Mouse (Mus musculus): Measurements from ENCODE around the gene Bbs5. TPM values are rescaled to one million over a fixed set of nuclear protein-coding genes. Genes with fewer than 3 reads are reported as not detected.
A peak's percentile ranks its signal among the peaks of the same experiment; 100 is the strongest.
"Not testable (repeated sequence)": the region's sequence is repeated elsewhere in the genome, so short reads cannot be mapped to it uniquely, and the experiment has no call there.

The Bbs5 gene
- total RNA-seq, 2 experiments from 2014 or later: 1.6 to 4.1 TPM

DNA sequence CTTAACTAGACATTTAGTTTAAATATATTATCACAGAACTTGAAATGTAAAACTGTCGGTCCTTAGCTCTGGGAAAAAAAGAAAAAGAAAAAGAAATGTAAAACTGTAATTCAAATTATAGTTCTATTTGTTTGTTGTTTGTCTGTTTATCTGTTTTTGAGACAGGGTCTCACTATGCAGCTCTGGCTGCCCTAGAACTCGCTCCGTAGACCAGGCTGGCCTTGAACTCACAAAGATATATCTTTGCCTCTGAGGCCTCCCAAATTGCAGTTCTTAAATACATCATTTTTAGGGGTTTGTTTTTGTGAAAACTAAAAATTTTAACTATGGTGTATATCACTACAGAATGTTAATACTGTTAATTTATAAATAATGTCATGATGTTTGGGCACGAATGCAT is 20.7 kb downstream of the Bbs5 start:
- ATAC-seq (replicated peaks; ENCODE audit: low FRiP score, low TSS enrichment, poor library complexity, severe bottlenecking): no peak

DNA sequence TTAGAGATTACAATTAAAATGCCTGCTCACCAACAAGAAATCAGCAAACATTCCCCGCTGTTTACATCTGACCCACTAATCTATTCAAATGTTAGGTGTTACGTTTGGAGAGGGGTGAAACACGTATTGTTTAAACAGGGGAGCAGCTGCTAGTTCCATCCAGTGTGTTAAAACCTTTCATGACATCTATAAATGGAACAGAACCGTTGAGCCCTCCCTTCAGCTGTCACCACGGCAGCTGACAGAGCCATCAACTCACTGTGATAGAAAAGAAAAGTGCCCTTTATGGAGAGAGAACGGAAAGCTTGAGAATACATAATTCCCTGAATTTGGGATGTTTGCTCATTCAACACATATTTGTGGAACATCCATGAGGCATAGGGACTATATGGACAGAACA is 21.4 kb downstream of the Bbs5 start:
- no peak for ATAC-seq (replicated peaks; ENCODE audit: low FRiP score, low TSS enrichment, poor library complexity, severe bottlenecking)

DNA sequence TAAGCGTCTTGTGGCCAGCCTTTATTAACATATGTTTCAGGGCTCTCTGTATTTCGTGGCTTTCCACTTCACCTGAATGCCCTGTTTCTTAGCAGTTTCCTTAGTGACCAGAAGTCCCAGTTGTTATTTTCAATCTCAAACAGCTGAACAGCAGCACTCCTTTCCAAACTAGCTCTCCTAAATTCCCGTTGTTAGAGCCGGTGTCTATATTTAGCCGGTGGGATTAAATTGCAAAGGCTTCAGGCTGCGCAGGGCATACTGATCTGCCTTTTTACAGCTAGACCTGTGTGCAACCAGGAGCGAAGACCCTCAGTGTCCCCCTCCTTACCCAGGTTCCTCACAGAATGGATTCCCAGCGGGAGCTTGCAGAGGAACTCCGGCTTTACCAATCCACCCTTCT is 22.9 kb downstream of the Bbs5 start, which contains the start of gene Klhl41:
Gene Klhl41, plus strand, starts transcription at position 268 of the 400 bp plus-strand sequence.
- ATAC-seq (replicated peaks; ENCODE audit: low FRiP score, low TSS enrichment, poor library complexity, severe bottlenecking): no peak

DNA sequence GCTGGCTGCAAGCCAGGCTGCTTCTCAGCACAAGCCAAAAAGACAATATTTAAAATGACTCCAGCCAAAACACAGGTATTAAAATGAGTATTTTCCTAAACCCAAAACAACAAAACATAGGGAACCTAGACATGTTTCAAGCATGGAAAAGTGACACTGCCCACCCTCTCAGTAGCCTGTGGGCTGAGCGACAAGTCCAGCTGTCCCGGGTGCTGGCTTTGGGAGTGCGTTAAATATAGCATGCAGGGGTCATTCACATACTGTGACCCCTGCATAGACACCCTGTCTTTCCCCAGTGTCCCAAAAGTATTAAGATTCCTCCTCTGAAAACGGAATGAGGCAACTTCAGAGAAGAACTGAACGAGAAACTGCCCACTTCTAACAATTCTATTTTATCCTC is 26.8 kb downstream of the Bbs5 start:
- no peak for ATAC-seq (replicated peaks; ENCODE audit: low FRiP score, low TSS enrichment, poor library complexity, severe bottlenecking)

DNA sequence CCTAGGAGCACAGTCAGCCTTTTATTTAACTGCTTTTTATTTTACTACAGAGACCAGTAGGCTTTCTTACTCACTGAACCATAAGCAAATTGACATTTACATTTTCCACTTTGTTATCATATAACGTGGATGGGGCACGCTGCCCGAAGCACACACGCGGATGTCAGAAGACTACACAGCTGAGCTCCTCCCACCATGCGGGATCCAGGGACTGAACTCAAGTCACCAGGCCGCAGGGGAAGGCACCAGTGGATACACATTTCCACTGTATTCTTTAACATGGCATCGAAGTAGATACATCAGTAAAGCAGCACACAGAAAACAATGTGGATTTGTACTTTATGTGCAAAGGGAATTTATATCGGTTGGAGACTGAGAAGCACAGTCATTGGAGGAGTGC is 28.3 kb downstream of the Bbs5 start:
- ATAC-seq (replicated peaks; ENCODE audit: low FRiP score, low TSS enrichment, poor library complexity, severe bottlenecking): no peak

DNA sequence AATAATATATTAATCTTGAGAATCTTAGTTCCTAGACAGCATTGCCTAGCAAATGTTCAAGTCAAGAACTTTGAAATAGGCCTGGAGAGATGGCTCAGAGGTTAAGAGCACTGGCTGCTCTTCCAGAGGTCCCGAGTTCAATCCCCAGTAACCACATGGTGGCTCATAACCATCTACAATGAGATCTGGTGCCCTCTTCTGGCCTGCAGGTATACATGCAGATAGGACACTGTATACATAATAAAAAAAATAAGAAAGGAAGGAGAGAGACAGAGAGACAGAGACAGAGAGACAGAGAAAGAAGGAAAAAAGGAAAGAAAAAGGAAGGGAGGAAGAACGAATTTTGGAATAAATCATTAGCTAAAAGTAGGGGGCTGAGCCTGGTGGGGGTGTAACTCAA is 29.7 kb downstream of the Bbs5 start:
- ATAC-seq (replicated peaks; ENCODE audit: low FRiP score, low TSS enrichment, poor library complexity, severe bottlenecking): 0 out of 2 replicates have a peak, but pooled peaks have one; percentile 57

DNA sequence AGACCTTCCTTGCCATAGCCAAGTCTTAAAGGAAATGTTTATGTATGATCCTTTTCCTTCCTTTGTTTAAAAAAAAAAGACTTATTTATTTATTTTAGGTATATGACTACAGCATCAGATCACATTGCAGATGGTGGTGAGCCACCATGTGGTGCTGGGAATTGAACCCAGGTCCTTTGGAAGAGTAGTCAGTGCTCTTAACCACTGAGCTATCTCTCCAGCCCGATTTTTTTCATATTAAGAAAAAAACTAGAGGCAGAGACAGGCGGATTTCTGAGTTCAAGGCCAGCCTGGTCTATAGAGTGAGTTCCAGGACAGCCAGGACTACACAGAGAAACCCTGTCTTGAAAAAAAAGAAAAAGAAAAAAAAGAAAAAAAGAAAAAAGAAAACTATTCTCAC is 30.2 kb downstream of the Bbs5 start:
- not testable (repeated sequence) for ATAC-seq (replicated peaks; ENCODE audit: low FRiP score, low TSS enrichment, poor library complexity, severe bottlenecking)

DNA sequence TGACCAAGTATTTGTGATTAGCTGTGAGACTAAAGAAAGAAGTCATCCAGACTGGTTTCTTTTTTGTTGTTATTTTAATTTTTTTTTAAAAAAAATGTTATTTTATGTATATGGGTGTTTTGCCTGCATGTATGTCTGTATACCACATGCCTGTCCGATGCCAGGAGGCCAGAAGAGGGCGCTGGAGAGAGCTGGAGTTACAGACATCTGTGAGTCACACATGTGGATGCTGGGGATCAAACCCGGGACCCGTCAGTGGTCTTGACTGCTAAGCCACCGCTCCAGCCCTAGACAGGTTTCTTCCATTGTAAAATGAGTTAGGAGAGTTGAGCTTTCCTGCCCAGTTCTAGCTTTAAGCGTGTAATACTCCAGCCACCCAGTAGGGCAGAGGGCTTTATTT is 33.0 kb downstream of the Bbs5 start:
- ATAC-seq (replicated peaks; ENCODE audit: low FRiP score, low TSS enrichment, poor library complexity, severe bottlenecking): peak; percentile 68; the same call in 1 of the 2 replicates

DNA sequence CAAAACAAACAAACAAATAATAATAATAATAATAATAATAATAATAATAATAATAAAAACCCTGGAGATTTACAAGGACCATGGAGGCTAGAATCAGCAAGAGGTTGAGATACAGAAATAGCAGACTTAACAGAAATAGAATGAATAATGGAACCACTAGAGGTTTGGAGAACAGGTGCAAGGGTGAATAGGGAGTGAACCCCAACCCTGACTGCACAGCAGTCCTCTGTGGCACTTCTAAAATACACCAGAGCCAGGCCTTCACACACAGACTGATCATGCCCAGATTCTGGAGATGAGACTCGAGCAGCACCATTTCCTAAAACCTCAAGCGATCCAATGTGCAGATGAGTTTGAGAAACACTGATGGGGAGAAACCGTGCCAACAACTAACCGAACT is 35.0 kb downstream of the Bbs5 start:
- ATAC-seq (replicated peaks; ENCODE audit: low FRiP score, low TSS enrichment, poor library complexity, severe bottlenecking): no peak

DNA sequence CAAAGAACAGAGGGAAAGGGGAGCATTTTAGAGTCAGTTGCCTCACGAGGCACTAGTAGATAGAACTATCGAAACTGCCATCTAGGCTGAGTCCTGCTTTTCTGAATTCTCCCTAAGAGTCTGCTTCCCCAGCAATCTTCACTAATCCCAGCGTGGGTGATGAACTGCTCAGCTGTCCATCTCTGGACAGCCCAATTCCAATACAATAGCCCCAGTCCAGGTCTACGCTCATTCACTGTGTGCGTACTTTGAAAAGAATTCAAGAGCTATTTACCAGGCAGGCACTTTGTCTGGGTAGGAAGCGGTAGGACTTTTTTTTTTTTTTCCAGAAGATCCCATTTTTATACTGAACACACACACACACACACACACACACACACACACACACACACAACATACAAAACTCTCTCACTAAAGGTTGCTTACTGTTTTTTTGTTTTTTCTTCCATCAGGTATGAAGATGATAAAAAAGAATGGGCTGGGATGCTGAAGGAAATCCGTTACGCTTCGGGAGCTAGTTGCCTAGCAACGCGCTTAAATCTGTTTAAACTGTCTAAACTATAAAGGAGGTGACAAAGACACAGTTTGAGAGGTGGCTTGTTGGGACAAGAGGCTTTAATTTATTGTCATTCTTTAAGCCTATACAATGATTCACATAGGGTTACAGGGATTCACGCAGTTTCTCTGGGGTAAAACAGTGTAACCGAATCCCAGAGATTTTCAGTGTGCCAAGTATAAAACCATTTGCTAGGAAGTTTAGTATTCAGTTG is 36.2 kb downstream of the Bbs5 start:
- ATAC-seq (replicated peaks; ENCODE audit: low FRiP score, low TSS enrichment, poor library complexity, severe bottlenecking): no peak

DNA sequence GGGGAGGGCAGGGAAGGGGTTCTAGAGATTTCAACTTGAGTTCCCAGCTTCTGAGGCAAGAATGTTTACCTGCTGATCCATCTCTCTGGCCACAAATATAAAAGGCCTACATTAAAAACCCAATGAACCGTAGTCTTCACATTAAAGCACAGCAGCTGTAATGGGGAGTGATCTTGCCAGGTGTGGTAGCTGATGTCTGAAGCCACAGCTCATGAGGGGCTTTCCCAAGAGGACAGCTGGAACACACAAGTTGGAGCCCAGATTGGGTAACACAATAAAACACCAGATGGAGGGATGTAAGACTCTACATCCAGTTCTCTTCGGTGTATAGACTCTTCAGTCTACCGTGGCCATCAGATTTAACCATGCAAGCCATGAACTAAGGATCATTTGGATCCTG is 37.5 kb downstream of the Bbs5 start:
- ATAC-seq (replicated peaks; ENCODE audit: low FRiP score, low TSS enrichment, poor library complexity, severe bottlenecking): no peak

DNA sequence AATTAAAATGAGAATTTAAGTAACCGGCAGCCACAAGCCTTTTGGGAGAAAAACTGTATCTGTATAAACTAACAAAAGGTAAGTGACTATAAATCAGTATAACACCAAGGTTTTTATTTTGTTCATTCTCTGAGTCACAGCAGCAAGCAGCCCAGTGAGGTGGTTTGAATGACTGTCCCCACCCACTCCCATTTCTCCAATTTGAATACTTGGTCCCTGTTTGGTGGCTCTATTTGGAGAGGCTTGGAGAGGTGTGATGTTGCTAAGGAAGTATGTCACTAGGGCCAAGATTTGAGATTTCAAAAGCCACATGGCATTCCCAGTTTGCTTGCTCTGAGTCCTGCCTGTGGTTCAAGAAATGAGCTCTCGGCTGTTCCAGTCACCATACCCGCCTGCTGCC is 43.2 kb downstream of the Bbs5 start:
- no peak for ATAC-seq (replicated peaks; ENCODE audit: low FRiP score, low TSS enrichment, poor library complexity, severe bottlenecking)

DNA sequence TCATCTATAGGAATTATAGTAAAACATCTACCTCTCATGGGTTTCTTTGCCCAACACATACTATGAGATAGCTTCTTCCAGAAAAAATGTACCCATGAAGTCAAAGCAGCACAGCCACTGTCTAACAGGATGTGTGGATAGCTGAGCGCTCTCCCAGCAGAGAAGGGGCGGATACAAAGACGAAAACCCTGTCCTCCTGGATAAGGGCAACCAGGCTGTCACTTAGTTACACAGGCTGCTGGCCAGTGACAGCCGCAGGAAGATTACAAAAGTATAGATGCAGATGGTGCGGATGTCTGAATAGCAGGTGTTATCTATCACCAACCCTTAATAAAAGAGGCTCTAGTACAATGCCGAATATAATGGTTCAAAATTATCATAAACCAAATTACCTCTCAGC is 43.9 kb downstream of the Bbs5 start:
- no peak for ATAC-seq (replicated peaks; ENCODE audit: low FRiP score, low TSS enrichment, poor library complexity, severe bottlenecking)

DNA sequence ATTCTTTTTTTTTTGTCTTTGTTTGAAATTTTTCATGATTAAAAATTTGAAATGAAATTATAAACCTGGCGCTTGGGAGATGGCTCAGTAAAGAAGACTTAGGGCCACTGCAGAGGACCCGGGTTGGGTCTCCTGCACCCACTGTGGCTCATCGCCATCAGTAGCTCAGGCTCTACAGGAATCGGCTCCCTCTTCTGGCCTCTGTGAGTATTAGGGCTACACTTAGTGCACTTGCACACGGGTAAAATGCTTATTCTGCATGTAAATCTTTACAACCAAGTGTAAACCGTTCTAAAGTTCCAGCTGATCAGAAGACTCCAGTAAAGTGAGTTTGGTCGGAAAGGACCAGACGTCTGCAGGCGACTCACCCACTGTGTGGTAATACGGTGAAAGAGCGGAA is 46.5 kb downstream of the Bbs5 start:
- ATAC-seq (replicated peaks; ENCODE audit: low FRiP score, low TSS enrichment, poor library complexity, severe bottlenecking): 0 out of 2 replicates have a peak, but pooled peaks have one; percentile 37

DNA sequence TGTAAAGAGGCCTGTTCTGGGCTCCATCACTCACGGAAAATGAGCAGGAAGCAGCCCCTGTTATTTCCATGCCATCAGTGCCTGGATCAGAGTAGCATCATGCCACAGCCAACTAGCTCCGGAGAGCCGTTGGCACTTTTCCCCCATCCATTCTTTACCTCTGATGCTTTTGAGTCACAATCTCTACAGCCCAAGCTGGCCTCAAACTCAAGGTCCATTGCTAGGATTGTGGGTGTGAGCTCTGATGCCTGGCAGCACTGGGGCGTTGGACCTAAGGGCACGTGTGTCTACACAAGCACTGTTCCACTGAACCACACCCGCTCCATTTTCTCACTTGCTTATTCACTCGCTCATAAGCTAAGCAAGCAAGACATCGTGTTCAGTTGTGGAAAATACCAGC is 53.5 kb downstream of the Bbs5 start:
- no peak for ATAC-seq (replicated peaks; ENCODE audit: low FRiP score, low TSS enrichment, poor library complexity, severe bottlenecking)

DNA sequence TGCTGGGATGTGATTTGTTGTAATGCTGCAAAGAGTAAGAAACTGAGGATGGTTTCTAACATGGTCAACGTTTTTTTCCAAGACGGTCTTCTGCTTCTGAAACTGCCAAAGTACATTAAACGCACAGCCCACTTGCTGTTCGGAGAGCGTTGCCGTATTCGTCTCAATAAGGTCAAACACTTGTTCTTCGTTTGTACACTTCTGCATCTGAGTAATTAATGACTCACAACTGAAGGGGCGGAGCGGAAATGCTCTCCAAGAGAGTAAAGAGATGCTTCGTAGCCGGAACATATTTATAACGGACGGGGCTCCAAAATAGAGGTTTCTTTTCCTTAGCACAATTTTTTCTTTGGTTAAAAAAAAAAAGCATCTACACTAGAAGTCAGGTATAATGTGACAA is 65.2 kb downstream of the Bbs5 start:
- no peak for ATAC-seq (replicated peaks; ENCODE audit: low FRiP score, low TSS enrichment, poor library complexity, severe bottlenecking)

DNA sequence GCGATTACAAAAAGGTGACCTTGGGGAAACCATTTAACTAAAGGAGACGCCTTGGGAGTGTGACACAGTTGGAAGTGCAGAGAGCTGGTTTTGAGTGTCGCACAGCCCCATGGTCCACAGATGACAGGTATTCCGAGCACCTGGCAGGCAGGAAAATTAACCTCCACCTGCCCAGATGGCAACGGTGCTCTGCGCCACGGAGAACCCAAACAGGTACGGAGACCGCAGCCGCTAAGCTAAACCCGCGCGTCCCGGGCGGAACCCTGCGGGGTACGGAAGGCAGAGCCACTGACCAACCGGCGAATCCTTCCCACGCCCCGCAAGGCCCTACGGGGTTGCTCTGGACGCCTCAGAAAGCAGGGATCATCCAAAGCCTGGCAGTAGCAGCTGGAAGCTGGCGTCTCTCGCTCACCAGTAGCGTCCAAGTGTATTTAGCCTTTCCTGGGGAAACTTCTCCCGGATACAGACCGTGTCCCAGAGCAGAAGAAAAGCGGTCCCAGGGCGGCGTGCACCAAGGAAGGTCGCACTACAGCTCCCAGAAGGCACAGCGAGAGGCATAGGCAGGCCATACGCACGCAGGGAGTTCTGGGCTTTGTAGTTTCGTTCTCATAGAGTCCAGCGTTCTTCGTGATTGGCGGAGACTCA is 66.1 kb downstream of the Bbs5 start, which contains the start of gene Fastkd1:
Gene Fastkd1, minus strand, starts transcription at position 536 of the 645 bp plus-strand sequence.
- ATAC-seq (replicated peaks; ENCODE audit: low FRiP score, low TSS enrichment, poor library complexity, severe bottlenecking): peak; percentile 100

DNA sequence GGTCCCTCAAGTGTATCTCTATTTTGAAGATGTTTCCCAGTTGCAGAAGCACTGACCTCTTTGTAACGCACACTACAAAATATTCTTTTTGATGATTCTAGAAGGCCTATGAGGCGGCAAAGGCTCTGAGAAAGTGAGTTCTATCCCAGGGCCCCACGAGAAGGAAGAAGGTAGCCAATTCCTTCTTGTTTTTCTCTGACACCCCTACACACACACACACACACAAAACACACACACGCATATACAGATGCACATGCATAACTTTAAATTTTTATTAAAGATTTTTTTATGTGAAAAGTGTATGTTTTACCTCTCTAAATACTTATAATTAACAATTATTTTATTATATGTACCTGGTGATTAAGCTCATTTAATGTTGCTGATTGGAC is 66.6 kb downstream of the Bbs5 start:
- ATAC-seq (replicated peaks; ENCODE audit: low FRiP score, low TSS enrichment, poor library complexity, severe bottlenecking): no peak

DNA sequence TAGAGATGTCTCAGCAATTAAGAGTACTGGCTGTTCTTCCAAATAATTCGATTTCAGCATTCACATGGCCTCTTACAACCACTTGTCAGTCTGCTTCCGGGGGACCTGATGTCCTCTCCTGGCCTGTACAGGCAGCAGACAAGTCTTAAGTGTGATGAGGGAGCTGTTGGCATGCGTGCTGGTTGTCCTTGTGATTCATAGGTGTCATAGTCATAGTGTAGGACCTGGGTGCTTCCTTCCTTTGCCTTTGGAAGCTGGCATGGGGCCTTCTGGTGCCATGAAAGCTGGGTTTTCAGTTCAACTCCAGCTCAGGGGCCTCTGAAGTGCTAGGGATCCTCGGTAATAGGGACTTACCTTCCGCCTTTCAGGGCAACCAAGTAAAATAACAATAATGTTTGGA is 67.2 kb downstream of the Bbs5 start:
- no peak for ATAC-seq (replicated peaks; ENCODE audit: low FRiP score, low TSS enrichment, poor library complexity, severe bottlenecking)

DNA sequence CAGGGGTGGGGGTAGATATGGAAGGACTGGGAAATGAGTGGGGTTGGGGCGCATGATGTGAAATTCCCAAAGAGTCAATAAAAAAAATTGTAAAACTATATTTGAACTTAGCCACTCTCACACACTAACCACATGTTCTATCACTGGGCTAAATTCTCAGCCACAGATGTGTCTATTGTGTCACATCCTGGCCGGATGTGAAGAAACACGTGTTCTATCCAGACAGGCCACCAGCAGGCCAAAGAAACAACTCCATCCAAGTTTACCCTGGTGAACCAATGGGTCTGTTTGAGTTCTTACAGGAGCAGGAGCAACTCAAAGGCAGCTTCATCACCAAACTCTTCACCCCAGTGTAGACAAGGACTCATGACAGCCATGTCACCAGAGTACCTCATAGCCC is 69.5 kb downstream of the Bbs5 start:
- ATAC-seq (replicated peaks; ENCODE audit: low FRiP score, low TSS enrichment, poor library complexity, severe bottlenecking): no peak

Measured in megakaryocyte-erythroid progenitor cell, adult 5-6 weeks (primary cell).